Mouse (Mus musculus): Measurements from ENCODE around the gene Hsd17b10. TPM values are rescaled to one million over a fixed set of nuclear protein-coding genes. Genes with fewer than 3 reads are reported as not detected.

The Hsd17b10 gene
- polyA plus RNA-seq, 1 experiment from 2014 or later = 95.6 TPM

GRCm38 (mm10) chrX:152052546-152052945 is 50.9 kb downstream of the Hsd17b10 start:
- no peaks in the 10 kb centered on the region for H3K36me3 ChIP-seq (replicated peaks)
- H3K4me3 ChIP-seq = no peak overlapping the region
- H3K9ac ChIP-seq = no peak overlapping the region
- H3K4me1 ChIP-seq = no peaks in the 10 kb centered on the region
- no peak overlapping the region for H3K4me2 ChIP-seq
- ATAC-seq (replicated peaks) = no peak
- peaks cover 28% of the 10 kb centered on the region; the same call in 1 of the 2 replicates for H3K27me3 ChIP-seq (replicated peaks)
- WGBS = 76% methylated on average over 3 of the region's 3 CpGs
- H3K27ac ChIP-seq = no peak overlapping the region
- no peaks in the 10 kb centered on the region for H3K9me3 ChIP-seq

Other genes starting within 250 kb of the Hsd17b10 start
- 56.1 and 68.7 TPM in 2 replicates for gene Huwe1, start 201.0 kb upstream of the Hsd17b10 start, polyA plus RNA-seq (2015; fragmentation: Nextera tagmentation; extraction: Ambion mirVana)
- gene Ribc1, start 14.4 kb downstream of the Hsd17b10 start, polyA plus RNA-seq (2015; fragmentation: Nextera tagmentation; extraction: Ambion mirVana) = 2.5 and 3.2 TPM in 2 replicates
- 79.5 and 79.7 TPM in 2 replicates for gene Smc1a, start 14.6 kb downstream of the Hsd17b10 start, polyA plus RNA-seq (2015; fragmentation: Nextera tagmentation; extraction: Ambion mirVana)
- 4.8 and 6.3 TPM in 2 replicates for gene Iqsec2, start 142.4 kb downstream of the Hsd17b10 start, polyA plus RNA-seq (2015; fragmentation: Nextera tagmentation; extraction: Ambion mirVana)
- gene Kdm5c, start 231.2 kb downstream of the Hsd17b10 start, polyA plus RNA-seq (2015; fragmentation: Nextera tagmentation; extraction: Ambion mirVana) = 38.6 and 38.9 TPM in 2 replicates